Mouse (Mus musculus): Measurements from ENCODE around the gene Pfn4. TPM values are rescaled to one million over a fixed set of nuclear protein-coding genes. Genes with fewer than 3 reads are reported as not detected.
"Not testable (repeated sequence)": the region's sequence is repeated elsewhere in the genome, so short reads cannot be mapped to it uniquely, and the experiment has no call there.

Gene Pfn4
- total RNA-seq, 1 experiment from 2014 or later: 3.5 TPM

GRCm38 (mm10) chr12:4781270-4781669, 12.4 kb downstream of the Pfn4 start:
- no peak for ATAC-seq (replicated peaks in 1 of 2; ENCODE audit: insufficient read depth in 1 of 2, low FRiP score in 2 of 2, low TSS enrichment in 1 of 2, low read depth in 1 of 2, poor library complexity in 2 of 2, severe bottlenecking in 2 of 2)

- ATAC-seq (replicated peaks in 1 of 2; ENCODE audit: insufficient read depth in 1 of 2, low FRiP score in 2 of 2, low TSS enrichment in 1 of 2, low read depth in 1 of 2, poor library complexity in 2 of 2, severe bottlenecking in 2 of 2): not testable (repeated sequence)
Observed at GRCm38 (mm10) chr12:4781725-4782404, 13.0 kb downstream of the Pfn4 start.

DNA sequence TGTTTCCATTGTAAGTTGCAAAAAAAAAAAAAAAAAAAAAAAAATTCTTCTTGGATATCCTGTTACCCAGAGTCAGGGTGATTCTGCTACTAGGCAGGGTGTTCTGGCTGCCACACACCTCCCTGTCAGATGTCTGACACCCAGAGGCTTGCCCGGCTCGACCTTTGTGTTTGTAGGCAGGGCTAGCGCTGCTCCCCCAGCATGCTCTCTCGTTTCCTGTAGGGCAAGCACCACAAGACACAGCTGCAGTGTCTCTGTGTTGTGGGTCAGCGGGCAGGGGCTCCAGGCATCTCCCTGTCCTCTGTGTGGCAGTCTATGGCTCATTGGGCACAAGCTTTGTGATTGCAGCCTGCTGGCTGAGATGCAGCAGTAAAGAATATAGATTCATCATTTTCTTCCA, 14.8 kb downstream of the Pfn4 start:
- ATAC-seq (replicated peaks in 1 of 2; ENCODE audit: insufficient read depth in 1 of 2, low FRiP score in 2 of 2, low TSS enrichment in 1 of 2, low read depth in 1 of 2, poor library complexity in 2 of 2, severe bottlenecking in 2 of 2): no peak

DNA sequence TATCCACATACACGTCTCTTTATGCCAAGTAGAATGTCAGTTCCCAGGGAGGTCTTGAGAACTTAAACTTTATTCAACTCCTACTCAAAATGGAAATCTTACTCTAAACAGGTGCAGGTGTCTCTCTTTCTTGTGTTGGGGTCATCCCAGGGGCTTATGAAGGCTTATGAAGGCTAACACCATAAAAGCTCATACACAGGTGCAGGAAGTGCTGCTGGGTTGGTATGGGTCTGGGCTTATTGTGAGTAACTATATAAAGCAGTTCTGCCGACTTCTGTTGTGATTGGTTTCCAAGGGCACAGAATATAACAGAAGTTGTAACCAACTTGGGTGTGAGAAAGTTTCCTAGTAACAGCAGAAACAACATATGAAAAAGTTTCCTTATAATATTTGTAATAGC, 15.6 kb downstream of the Pfn4 start:
- ATAC-seq (replicated peaks in 1 of 2; ENCODE audit: insufficient read depth in 1 of 2, low FRiP score in 2 of 2, low TSS enrichment in 1 of 2, low read depth in 1 of 2, poor library complexity in 2 of 2, severe bottlenecking in 2 of 2): no peak

GRCm38 (mm10) chr12:4788128-4788527, 19.3 kb downstream of the Pfn4 start:
- ATAC-seq (replicated peaks in 1 of 2; ENCODE audit: insufficient read depth in 1 of 2, low FRiP score in 2 of 2, low TSS enrichment in 1 of 2, low read depth in 1 of 2, poor library complexity in 2 of 2, severe bottlenecking in 2 of 2): not testable (repeated sequence)

DNA sequence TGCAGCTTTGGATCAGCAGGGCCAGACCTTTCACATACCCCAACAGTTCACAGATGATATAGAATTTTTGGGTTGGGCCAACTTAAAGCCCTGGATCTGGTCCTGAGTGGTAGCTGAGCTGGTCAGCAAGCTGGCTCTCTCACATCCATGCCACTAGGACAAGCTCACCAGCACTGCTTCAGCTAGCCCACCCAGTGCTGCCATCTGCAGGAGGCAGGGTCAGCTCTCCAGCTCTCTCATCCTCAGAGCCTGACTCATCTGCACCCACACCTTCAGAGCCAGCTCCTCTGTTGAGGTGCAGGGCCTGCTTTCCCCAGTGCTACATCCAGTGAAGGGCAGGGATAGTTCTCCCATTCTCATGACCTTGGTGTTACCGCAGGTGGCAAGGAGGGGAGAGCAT, 24.9 kb downstream of the Pfn4 start:
- no peak for ATAC-seq (replicated peaks in 1 of 2; ENCODE audit: insufficient read depth in 1 of 2, low FRiP score in 2 of 2, low TSS enrichment in 1 of 2, low read depth in 1 of 2, poor library complexity in 2 of 2, severe bottlenecking in 2 of 2)

- not testable (repeated sequence) for ATAC-seq (replicated peaks in 1 of 2; ENCODE audit: insufficient read depth in 1 of 2, low FRiP score in 2 of 2, low TSS enrichment in 1 of 2, low read depth in 1 of 2, poor library complexity in 2 of 2, severe bottlenecking in 2 of 2)
Observed at GRCm38 (mm10) chr12:4797471-4797870, 28.6 kb downstream of the Pfn4 start.

DNA sequence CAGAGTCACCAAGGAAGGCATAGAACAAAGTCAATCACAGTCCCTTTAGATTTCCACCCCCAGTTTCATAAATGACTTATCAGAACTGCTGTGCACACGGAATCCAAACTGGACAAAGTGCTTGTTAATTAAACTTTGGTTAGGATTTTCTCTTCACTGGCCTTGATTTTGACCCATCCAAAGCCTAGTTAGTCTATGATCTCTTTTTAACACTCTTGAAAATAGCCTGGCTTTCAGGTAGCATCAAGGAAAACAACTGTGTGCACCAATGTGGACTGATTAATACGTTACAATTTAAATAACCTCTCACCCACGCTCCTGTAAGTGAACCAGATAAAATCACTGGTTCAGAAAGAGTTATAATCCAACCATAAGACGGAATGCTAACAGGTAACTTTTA, 42.2 kb downstream of the Pfn4 start:
- no peak for ATAC-seq (replicated peaks in 1 of 2; ENCODE audit: insufficient read depth in 1 of 2, low FRiP score in 2 of 2, low TSS enrichment in 1 of 2, low read depth in 1 of 2, poor library complexity in 2 of 2, severe bottlenecking in 2 of 2)

DNA sequence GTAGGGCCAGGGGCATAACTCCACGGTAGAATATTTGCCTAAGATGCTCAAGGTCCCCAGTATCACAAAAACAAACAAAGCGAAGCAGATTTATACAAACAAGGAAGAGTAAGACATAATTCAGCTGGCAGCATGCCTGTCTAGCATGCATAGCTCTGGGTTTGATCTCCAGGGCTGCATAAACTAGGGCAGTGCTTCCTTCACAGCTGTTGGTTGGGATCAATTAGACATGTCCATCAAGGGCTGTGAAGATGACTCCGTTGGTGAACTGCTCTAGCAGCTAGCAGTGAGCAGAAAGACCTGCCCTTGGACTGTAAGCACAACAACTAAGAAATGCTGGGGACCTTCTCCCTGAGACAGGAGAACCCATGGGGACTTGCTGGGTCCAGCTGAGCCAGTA, 42.9 kb downstream of the Pfn4 start:
- ATAC-seq (replicated peaks in 1 of 2; ENCODE audit: insufficient read depth in 1 of 2, low FRiP score in 2 of 2, low TSS enrichment in 1 of 2, low read depth in 1 of 2, poor library complexity in 2 of 2, severe bottlenecking in 2 of 2): no peak

DNA sequence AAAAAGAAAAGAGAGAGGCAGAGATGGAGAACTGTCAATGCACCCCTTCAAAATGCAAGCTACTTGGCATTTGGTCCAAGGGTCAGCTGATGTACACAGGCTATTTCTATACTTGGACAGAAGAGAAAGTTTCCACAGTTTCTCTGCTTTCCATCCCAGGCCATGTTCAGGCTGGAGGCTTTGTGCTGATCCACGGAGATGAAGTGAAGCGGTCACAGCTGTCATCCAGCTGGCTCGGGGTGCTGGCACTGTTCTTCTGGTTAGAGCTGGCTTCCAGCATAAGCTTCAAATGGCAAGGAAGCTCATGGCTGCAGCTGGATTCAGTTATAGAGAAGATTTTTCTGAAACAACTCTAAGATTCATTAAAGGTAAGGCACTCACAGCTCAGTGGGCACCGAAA, 44.8 kb downstream of the Pfn4 start:
- ATAC-seq (replicated peaks in 1 of 2; ENCODE audit: insufficient read depth in 1 of 2, low FRiP score in 2 of 2, low TSS enrichment in 1 of 2, low read depth in 1 of 2, poor library complexity in 2 of 2, severe bottlenecking in 2 of 2): no peak

GRCm38 (mm10) chr12:4816680-4817360, 48.0 kb downstream of the Pfn4 start:
- peak; percentile 22 to 38; a peak in 3 of 4 replicates for ATAC-seq (replicated peaks in 1 of 2; ENCODE audit: insufficient read depth in 1 of 2, low FRiP score in 2 of 2, low TSS enrichment in 1 of 2, low read depth in 1 of 2, poor library complexity in 2 of 2, severe bottlenecking in 2 of 2)

DNA sequence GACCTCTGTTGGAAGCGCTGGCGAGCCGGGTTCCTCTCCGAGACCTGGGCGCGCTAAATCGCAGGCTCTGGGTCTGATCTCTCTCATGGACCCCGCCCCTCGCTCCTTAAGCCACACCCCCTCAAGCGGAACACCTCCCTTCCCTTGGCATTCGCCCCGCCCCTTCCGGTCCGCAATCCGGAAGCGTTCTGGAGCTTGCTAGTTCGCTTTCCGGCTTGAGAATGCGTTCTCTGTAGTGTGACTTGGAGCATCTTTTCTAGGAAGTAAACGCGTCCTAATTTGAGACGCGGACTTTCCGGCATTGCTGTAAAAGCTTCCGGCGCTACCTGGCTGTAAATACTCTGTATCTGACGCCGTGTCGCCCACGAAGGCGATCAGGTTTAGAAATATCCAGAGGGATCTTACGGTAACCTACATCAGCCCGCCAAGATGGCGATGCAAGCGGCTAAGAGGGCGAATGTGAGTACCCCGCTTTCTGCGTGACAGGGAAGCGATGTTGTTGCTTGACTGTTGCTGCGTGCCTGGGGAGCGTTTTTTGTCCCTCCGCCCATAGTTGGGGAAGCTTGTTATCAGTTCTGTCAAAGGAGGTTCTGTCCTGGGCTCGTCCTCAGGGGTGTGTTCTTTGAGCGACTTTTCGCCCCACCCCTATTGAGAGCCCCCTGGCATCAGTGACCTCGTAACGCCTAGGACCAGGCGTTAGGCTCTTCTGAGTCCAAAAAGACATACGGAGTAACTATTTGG, 48.7 kb downstream of the Pfn4 start, which contains the start of gene Sf3b6:
Sf3b6 (plus strand) TSS at position 184 of the 741 bp plus-strand sequence.
- ATAC-seq (replicated peaks in 1 of 2; ENCODE audit: insufficient read depth in 1 of 2, low FRiP score in 2 of 2, low TSS enrichment in 1 of 2, low read depth in 1 of 2, poor library complexity in 2 of 2, severe bottlenecking in 2 of 2): peak; percentile 95 to 98

DNA sequence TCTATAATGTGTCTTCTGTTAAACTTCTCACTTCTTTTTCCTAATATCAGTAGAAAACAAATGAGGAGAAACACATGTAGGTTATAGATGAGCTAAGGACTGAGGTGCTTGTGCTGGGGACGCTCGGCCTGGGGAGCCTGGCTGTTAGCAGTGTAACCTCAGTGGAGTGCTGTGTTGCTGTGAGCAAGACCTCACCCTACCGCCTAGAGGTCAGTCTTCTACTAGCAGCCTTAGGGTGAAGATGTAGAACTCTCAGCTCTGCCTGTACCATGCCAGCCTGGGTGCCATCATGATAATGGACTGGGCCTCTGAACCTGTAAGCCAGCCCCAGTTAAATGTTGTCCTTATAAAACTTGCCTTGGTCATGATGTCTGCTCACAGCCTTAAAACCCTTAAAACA, 58.4 kb downstream of the Pfn4 start:
- no peak for ATAC-seq (replicated peaks in 1 of 2; ENCODE audit: insufficient read depth in 1 of 2, low FRiP score in 2 of 2, low TSS enrichment in 1 of 2, low read depth in 1 of 2, poor library complexity in 2 of 2, severe bottlenecking in 2 of 2)

Other genes starting within 250 kb of the Pfn4 start
- gene Itsn2, start 176.4 kb upstream of the Pfn4 start, total RNA-seq (2017): 160 and 179 TPM in 2 replicates
- not detected in 2 replicates for gene Gm3625, start 176.1 kb upstream of the Pfn4 start, total RNA-seq (2017)
- gene Fam228a, start 30.6 kb upstream of the Pfn4 start, total RNA-seq (2017): not detected in 2 replicates
- gene Fam228b, start 245 bp downstream of the Pfn4 start, total RNA-seq (2017): 0.79 and 3.5 TPM in 2 replicates
- gene Sf3b6, start 48.5 kb downstream of the Pfn4 start, total RNA-seq (2017): 145 and 178 TPM in 2 replicates
- gene Fkbp1b, start 72.6 kb downstream of the Pfn4 start, total RNA-seq (2017): 2.0 and 4.0 TPM in 2 replicates
- 10.7 and 16.7 TPM in 2 replicates for gene Wdcp, start 74.3 kb downstream of the Pfn4 start, total RNA-seq (2017)
- gene Mfsd2b, start 105.3 kb downstream of the Pfn4 start, total RNA-seq (2017): 7.1 and 22.7 TPM in 2 replicates
- gene Ubxn2a, start 138.7 kb downstream of the Pfn4 start, total RNA-seq (2017): 55.7 and 61.0 TPM in 2 replicates
- 40.0 and 48.1 TPM in 2 replicates for gene Atad2b, start 148.3 kb downstream of the Pfn4 start, total RNA-seq (2017)

Measured in hematopoietic stem cell, adult 5-6 weeks (primary cell).